Mouse (Mus musculus): ENCODE data around the gene Ube4a. TPM values are rescaled to one million over a fixed set of nuclear protein-coding genes. Genes with fewer than 3 reads are reported as not detected.

The Ube4a gene
- 38.2 and 38.3 TPM in 2 replicates for polyA plus RNA-seq (2014; fragmentation: Nextera tagmentation; extraction: Ambion mirVana)

- peak within 1 kb of the TSS; percentile 97 for H3K4me2 ChIP-seq (ENCODE audit: low read depth)
- H3K9me3 ChIP-seq (ENCODE audit: control insufficient read depth, low read length) = no peaks in the 10 kb centered on the region
- H3K27me3 ChIP-seq (ENCODE audit: control insufficient read depth, insufficient read depth, low read length) = no peaks in the 10 kb centered on the region
- H3K4me3 ChIP-seq (ENCODE audit: low read depth, low read length) = peak within 1 kb of the TSS; percentile 82
- no peaks in the 10 kb centered on the region for H3K36me3 ChIP-seq (ENCODE audit: control insufficient read depth, insufficient read depth, low read length)
- H3K27ac ChIP-seq (ENCODE audit: low read depth, low read length) = no peak within 1 kb of the TSS
- H3K4me1 ChIP-seq (ENCODE audit: control insufficient read depth, insufficient read depth, low read length) = peaks cover 11% of the 10 kb centered on the region
- peak within 1 kb of the TSS; percentile 72 for H3K9ac ChIP-seq (ENCODE audit: low read length)
- DNase-seq (ENCODE audit: low spot score) (peak; percentile 100), ATAC-seq (ENCODE audit: insufficient read depth, low FRiP score, low TSS enrichment) (peak; percentile 90)
- under 1% methylated on average over 39 of the region's 39 CpGs for WGBS
Measured at GRCm38 (mm10) chr9:44965126-44965832, at the start of gene Ube4a. Ube4a (minus strand) TSS chr9:44965600.

- Histone ChIP-seq H3K27me3 (ENCODE audit: control insufficient read depth, insufficient read depth, low read length) (no peaks in the 10 kb centered on the region), H3K36me3 (ENCODE audit: control insufficient read depth, insufficient read depth, low read length) (no peaks in the 10 kb centered on the region), H3K4me1 (ENCODE audit: control insufficient read depth, insufficient read depth, low read length) (no peaks in the 10 kb centered on the region), H3K9me3 (ENCODE audit: control insufficient read depth, low read length) (no peaks in the 10 kb centered on the region), H3K4me2 (ENCODE audit: low read depth) (no peak overlapping the region), H3K27ac (ENCODE audit: low read depth, low read length) (no peak overlapping the region), H3K4me3 (ENCODE audit: low read depth, low read length) (no peak overlapping the region), H3K9ac (ENCODE audit: low read length) (no peak overlapping the region)
- DNase-seq (ENCODE audit: low spot score) (no peak), ATAC-seq (ENCODE audit: insufficient read depth, low FRiP score, low TSS enrichment) (no peak)
- WGBS = 50% methylated on average over 2 of the region's 2 CpGs
Measured at GRCm38 (mm10) chr9:45014879-45015278, 49.5 kb upstream of the Ube4a start.

GRCm38 (mm10) chr9:45011291-45011690, 45.9 kb upstream of the Ube4a start:
- H3K9ac ChIP-seq (ENCODE audit: low read length) = no peak overlapping the region
- ATAC-seq (ENCODE audit: insufficient read depth, low FRiP score, low TSS enrichment) (no peak), DNase-seq (ENCODE audit: low spot score) (no peak)
- no peaks in the 10 kb centered on the region for H3K27me3 ChIP-seq (ENCODE audit: control insufficient read depth, insufficient read depth, low read length)
- no peak overlapping the region for H3K27ac ChIP-seq (ENCODE audit: low read depth, low read length)
- H3K9me3 ChIP-seq (ENCODE audit: control insufficient read depth, low read length) = no peaks in the 10 kb centered on the region
- 53% methylated on average over 6 of the region's 6 CpGs for WGBS
- H3K36me3 ChIP-seq (ENCODE audit: control insufficient read depth, insufficient read depth, low read length) = no peaks in the 10 kb centered on the region
- H3K4me1 ChIP-seq (ENCODE audit: control insufficient read depth, insufficient read depth, low read length) = no peaks in the 10 kb centered on the region
- no peak overlapping the region for H3K4me3 ChIP-seq (ENCODE audit: low read depth, low read length)
- no peak overlapping the region for H3K4me2 ChIP-seq (ENCODE audit: low read depth)

- no peak overlapping the region for H3K9ac ChIP-seq (ENCODE audit: low read length)
- H3K4me3 ChIP-seq (ENCODE audit: low read depth, low read length) = no peak overlapping the region
- no peaks in the 10 kb centered on the region for H3K9me3 ChIP-seq (ENCODE audit: control insufficient read depth, low read length)
- no peaks in the 10 kb centered on the region for H3K4me1 ChIP-seq (ENCODE audit: control insufficient read depth, insufficient read depth, low read length)
- DNase-seq (ENCODE audit: low spot score) (no peak), ATAC-seq (ENCODE audit: insufficient read depth, low FRiP score, low TSS enrichment) (no peak)
- no peaks in the 10 kb centered on the region for H3K36me3 ChIP-seq (ENCODE audit: control insufficient read depth, insufficient read depth, low read length)
- H3K4me2 ChIP-seq (ENCODE audit: low read depth) = no peak overlapping the region
- H3K27ac ChIP-seq (ENCODE audit: low read depth, low read length) = no peak overlapping the region
- no peaks in the 10 kb centered on the region for H3K27me3 ChIP-seq (ENCODE audit: control insufficient read depth, insufficient read depth, low read length)
- 79% methylated on average over 4 of the region's 4 CpGs for WGBS
Measured at GRCm38 (mm10) chr9:45010461-45010860, 45.1 kb upstream of the Ube4a start.

GRCm38 (mm10) chr9:45009180-45010078, 44.0 kb upstream of the Ube4a start, which contains the start of gene Cd3e:
Cd3e (minus strand) TSS chr9:45009627.
- H3K9me3 ChIP-seq (ENCODE audit: control insufficient read depth, low read length) = no peaks in the 10 kb centered on the region
- no peak within 1 kb of the TSS for H3K27ac ChIP-seq (ENCODE audit: low read depth, low read length)
- H3K36me3 ChIP-seq (ENCODE audit: control insufficient read depth, insufficient read depth, low read length) = no peaks in the 10 kb centered on the region
- no peak within 1 kb of the TSS for H3K9ac ChIP-seq (ENCODE audit: low read length)
- H3K4me2 ChIP-seq (ENCODE audit: low read depth) = no peak within 1 kb of the TSS
- no peaks in the 10 kb centered on the region for H3K27me3 ChIP-seq (ENCODE audit: control insufficient read depth, insufficient read depth, low read length)
- DNase-seq (ENCODE audit: low spot score) (no peak), ATAC-seq (ENCODE audit: insufficient read depth, low FRiP score, low TSS enrichment) (no peak)
- WGBS = 85% methylated on average over 19 of the region's 19 CpGs
- H3K4me1 ChIP-seq (ENCODE audit: control insufficient read depth, insufficient read depth, low read length) = no peaks in the 10 kb centered on the region
- no peak within 1 kb of the TSS for H3K4me3 ChIP-seq (ENCODE audit: low read depth, low read length)

GRCm38 (mm10) chr9:45008342-45008741, 42.9 kb upstream of the Ube4a start:
- Histone ChIP-seq H3K4me1 (ENCODE audit: control insufficient read depth, insufficient read depth, low read length) (no peaks in the 10 kb centered on the region), H3K4me2 (ENCODE audit: low read depth) (no peak overlapping the region), H3K9me3 (ENCODE audit: control insufficient read depth, low read length) (no peaks in the 10 kb centered on the region), H3K27ac (ENCODE audit: low read depth, low read length) (no peak overlapping the region), H3K36me3 (ENCODE audit: control insufficient read depth, insufficient read depth, low read length) (no peaks in the 10 kb centered on the region), H3K4me3 (ENCODE audit: low read depth, low read length) (no peak overlapping the region), H3K9ac (ENCODE audit: low read length) (no peak overlapping the region), H3K27me3 (ENCODE audit: control insufficient read depth, insufficient read depth, low read length) (no peaks in the 10 kb centered on the region)
- ATAC-seq (ENCODE audit: insufficient read depth, low FRiP score, low TSS enrichment) = no peak
- no peak for DNase-seq (ENCODE audit: low spot score)
- 88% methylated on average over 4 of the region's 4 CpGs for WGBS

- no peaks in the 10 kb centered on the region for H3K4me1 ChIP-seq (ENCODE audit: control insufficient read depth, insufficient read depth, low read length)
- no peak overlapping the region for H3K4me3 ChIP-seq (ENCODE audit: low read depth, low read length)
- H3K36me3 ChIP-seq (ENCODE audit: control insufficient read depth, insufficient read depth, low read length) = no peaks in the 10 kb centered on the region
- H3K4me2 ChIP-seq (ENCODE audit: low read depth) = no peak overlapping the region
- no peak for DNase-seq (ENCODE audit: low spot score)
- no peak overlapping the region for H3K9ac ChIP-seq (ENCODE audit: low read length)
- ATAC-seq (ENCODE audit: insufficient read depth, low FRiP score, low TSS enrichment) = no peak
- 76% methylated on average over 12 of the region's 12 CpGs for WGBS
- H3K9me3 ChIP-seq (ENCODE audit: control insufficient read depth, low read length) = no peaks in the 10 kb centered on the region
- no peak overlapping the region for H3K27ac ChIP-seq (ENCODE audit: low read depth, low read length)
- no peaks in the 10 kb centered on the region for H3K27me3 ChIP-seq (ENCODE audit: control insufficient read depth, insufficient read depth, low read length)
Measured at GRCm38 (mm10) chr9:45007404-45007803, 42.0 kb upstream of the Ube4a start.

GRCm38 (mm10) chr9:45000249-45000648, 34.8 kb upstream of the Ube4a start:
- Histone ChIP-seq H3K4me2 (ENCODE audit: low read depth) (no peak overlapping the region), H3K27ac (ENCODE audit: low read depth, low read length) (no peak overlapping the region), H3K4me3 (ENCODE audit: low read depth, low read length) (no peak overlapping the region), H3K9me3 (ENCODE audit: control insufficient read depth, low read length) (no peaks in the 10 kb centered on the region), H3K27me3 (ENCODE audit: control insufficient read depth, insufficient read depth, low read length) (no peaks in the 10 kb centered on the region), H3K4me1 (ENCODE audit: control insufficient read depth, insufficient read depth, low read length) (no peaks in the 10 kb centered on the region), H3K9ac (ENCODE audit: low read length) (no peak overlapping the region), H3K36me3 (ENCODE audit: control insufficient read depth, insufficient read depth, low read length) (no peaks in the 10 kb centered on the region)
- no peak for DNase-seq (ENCODE audit: low spot score)
- no peak for ATAC-seq (ENCODE audit: insufficient read depth, low FRiP score, low TSS enrichment)
- WGBS = 72% methylated on average over 3 of the region's 3 CpGs

Data from neural tube, embryonic 11.5 days (tissue).